Mouse (Mus musculus) embryo, embryonic 10 days (tissue): Measurements from ENCODE around the gene Hexim2.

Experiments
- DNase-seq: peaks from one replicate; pipeline ENCODE4 v3.0.0-alpha.2; 2015; ENCODE audit warnings: low spot score

Hexim2 gene

GRCm38 (mm10) chr11:103111881-103112551 lies 20.2 kb upstream of the Hexim2 start:
- peak; percentile 66 for DNase-seq

DNA sequence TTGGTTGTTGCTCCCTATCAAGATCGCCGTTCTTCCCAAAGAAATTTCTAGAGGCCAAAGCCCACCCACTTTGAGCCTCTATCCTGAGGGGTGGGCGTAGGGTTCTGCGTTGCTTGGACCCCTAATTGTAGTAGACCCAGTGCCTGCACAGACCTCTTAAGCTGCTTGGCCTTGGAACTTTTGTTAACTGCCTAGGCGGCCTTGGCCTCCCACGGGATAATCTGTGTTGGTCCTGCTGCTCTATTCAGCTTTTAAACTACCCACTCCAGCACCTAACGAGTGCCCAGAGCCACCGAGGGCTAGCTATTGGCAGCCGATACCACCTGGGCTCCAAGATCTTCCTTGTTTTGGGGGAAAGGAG lies 19.7 kb upstream of the Hexim2 start:
- DNase-seq = no peak

DNA sequence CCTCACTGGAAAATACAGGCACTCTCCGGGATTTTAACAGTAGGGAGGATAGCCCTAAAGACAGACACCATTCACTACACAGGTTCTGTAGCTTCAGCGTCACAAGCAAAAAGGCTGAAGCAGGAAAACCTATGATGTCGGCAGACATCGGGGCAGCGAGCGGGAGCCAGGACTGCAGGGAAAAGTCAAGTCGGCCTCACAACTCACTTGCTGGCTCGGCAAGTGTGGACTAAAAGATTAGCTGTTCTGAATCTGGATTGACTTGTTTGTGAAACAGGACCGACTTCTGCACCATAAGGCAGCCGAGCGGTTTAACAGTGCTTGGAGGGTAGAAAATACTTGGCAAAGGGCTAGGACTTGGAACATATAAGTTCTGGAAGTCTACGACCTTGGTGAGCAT lies 19.2 kb upstream of the Hexim2 start:
- DNase-seq = peak; percentile 6

- no peak for DNase-seq
Measured at GRCm38 (mm10) chr11:103113771-103114170, 18.5 kb upstream of the Hexim2 start.

DNA sequence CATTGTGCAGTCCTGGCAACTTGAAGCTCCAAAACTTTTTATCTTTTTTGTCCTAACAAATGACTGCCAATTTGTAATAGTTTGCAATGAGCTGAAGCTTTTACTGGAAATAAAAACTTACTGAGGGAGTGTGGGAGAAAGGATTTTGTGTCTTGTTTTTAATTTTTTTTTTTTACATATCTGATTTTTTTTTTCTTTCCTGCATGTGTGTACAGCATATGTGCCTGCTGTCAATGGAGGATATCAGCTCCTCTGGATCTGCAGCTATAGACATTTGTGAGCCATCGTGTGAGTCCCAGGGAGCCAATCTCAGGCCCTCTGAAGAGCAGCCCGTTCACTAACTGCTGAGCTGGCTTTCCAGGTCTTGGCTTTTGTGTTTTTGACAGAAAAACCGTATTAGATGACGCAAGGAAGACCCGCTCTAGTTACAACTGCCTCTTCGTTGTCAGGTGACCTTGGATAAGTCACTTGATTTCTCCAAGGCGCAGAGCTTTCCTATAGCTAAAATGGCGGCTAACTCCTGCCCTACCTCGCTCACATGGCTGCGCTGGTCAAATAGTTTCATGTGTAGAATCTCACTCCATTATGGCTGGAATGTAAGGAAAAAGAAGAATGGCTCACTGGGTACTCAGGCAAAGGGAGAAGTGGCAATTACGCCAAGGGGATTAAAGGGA lies 17.8 kb upstream of the Hexim2 start:
- no peak for DNase-seq

DNA sequence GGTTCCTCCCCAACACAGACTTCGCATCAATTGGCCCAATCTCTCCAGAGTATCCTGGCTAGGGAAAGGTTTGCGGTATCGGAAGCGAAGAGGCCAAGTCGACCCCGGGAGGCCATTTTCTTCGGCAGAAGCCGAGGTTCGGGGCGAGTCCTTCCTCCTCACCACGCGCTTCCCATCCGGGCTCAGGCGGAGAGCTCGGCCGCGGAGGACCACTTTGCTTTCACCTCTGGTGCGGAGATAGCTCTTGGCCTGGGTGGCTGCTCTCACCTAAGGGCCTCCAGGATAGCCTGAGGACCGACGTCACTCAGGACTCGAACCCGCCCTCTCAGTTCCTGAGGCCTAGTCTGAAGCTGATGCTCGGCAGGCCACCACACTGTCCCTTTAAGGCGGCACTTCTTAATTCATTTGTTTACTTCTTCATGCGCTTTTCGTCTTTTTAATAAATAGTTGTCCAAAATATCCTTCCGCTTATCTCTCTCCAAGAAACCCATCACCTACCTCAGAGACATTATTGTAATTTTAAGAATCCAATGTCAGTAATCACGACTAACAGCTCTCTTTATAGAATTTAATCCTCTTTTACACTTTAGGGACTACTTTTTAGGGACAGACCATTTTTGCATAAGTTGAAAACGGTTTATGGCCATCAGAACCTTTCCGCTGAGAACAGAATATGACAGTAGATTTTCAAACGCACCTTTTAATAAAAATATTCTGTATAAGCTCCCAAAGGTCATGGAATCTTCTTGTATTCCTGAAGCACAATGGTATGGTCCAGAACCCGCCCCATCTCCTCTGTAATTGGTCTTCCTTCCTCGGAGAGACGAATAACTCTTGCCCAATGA lies 16.8 kb upstream of the Hexim2 start:
- peak; percentile 90 for DNase-seq

DNA sequence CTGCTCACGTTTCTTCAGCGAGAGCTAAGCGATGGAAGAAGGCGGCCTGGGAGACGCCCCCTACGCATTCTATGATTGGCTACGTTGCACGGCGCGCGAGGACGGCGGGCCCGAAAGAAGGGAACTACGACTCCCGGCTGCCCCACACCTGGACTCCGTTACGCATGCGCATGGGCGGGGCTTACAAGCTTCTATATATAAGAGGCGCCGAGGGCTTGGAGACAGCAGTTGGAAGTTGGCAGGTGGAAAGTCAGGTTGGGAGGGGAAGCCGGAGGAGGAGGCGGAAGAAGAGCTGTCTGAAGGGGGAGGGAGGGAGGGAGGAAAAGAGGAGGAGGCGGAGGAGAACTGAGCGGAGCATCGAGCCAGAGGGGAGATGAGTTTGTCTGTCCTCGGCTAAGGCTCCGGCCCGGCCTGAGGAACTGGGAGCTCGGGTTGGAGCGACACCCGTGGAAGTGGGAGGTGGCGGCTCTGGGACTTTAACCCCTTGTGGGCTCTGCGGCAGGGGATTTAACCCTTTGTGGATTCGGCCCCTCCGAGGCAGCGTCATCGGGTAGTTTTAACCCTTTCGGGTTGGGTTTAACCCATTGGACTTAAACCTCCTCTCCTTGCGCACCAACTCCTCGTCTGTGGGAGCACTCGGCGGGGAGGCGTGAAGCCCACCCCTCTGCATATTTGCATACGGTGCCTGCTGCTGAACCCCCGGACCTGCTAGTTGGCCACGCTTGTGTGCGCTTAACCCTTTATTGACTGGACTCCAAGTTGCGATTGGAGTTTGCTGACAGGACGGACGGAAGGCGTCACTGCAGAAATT lies 16.0 kb upstream of the Hexim2 start, which contains the start of gene Hexim1:
Hexim1 (plus strand) TSS at position 224 of the 811 bp plus-strand sequence.
- peak; percentile 99 for DNase-seq

- peak; percentile 85 for DNase-seq
Measured at GRCm38 (mm10) chr11:103116959-103117590, 15.2 kb upstream of the Hexim2 start.

DNA sequence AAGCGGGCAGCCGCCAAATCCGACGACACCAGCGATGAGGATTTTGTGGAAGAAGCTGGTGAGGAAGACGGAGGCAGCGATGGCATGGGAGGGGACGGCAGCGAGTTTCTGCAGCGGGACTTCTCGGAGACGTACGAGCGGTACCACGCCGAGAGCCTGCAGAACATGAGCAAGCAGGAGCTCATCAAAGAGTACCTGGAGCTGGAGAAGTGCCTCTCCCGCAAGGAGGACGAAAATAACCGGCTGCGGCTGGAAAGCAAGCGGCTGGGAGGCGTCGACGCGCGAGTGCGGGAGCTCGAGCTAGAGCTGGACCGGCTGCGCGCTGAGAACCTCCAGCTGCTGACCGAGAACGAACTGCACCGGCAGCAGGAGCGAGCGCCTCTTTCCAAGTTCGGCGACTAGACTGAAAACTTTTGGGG lies 14.6 kb upstream of the Hexim2 start:
- peak; percentile 67 for DNase-seq

DNA sequence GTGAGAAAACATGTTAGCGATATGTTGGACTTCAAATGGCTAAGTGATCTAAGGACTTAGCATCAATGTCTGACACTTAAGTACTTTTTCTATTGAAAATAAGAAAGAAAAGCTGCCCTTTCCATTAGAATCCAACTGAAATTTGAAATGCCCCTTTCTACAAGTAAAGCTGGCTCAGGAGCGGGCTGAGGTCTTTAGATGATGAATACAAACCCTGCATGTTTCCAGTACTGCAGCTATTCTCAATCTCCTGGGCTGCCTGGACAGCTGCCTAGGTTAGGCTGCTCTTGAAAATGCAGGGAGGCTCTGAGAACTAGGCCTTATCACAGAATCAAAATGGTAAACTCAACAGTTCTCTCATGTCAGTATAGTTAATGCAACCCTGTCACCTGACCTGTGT lies 13.4 kb upstream of the Hexim2 start:
- no peak for DNase-seq

GRCm38 (mm10) chr11:103119609-103120008 lies 12.6 kb upstream of the Hexim2 start:
- no peak for DNase-seq

DNA sequence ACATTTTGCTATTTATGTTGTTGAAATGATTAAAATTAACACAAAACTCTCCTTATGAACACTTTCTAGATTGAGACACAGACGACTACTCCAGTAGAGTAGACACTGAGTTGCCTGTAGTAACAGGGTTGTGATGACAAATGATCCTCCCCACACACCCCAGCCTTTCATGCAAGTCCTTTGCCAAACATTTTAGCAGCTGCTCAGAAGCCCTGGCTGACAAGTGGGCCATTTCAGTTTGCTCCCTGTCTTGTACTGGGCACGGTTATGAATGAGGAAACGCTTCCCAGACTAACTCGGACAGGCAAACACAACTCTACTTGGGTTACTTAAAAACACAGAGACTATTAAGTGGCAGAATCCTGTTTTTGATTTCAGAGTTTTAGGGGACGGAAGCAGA lies 11.9 kb upstream of the Hexim2 start:
- DNase-seq = no peak

DNA sequence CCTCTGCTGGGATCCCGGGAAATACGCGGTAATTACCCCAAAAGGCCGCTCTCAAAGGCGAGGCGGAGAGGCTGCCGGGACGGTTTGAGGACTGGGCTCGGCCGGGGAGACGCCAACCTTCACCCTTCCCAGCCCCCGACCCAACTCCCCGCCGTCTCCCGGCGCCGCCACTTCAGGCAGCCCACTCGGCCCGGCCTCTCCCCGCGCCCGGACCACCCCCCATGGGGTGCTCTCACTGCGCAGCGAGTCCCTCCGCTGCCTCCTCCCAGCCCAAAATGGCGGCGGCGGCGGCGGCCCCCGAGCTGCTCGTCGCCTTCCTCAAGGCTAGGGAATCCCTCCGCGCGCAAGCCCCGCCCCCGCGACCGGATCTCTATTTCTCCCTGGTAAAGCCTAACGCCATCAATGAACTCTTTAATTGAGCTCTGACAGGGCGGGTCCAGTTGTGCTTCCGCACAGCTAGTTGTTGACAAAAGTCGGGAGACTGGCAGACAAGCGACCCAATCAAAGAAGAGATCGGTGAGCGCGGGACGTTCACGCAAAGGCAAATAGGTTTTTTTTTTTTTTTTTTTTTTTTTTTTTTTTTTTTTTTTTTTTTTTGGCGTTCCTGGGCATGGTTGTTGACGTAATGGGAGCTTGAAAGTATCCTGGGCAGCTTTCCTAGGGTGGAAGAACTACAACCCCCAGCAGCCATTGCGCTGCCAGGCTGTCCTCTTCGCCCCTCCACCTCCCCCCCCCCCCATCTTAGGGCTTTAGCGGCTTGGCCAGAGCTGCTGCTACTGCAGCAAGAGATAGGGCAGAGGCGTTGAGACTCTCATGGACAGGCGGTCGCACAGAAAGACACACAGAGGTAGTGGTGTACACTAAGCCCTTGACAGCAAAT lies 587 bp downstream of the Hexim2 start:
- DNase-seq = peak; percentile 98

- DNase-seq = no peak
Measured at GRCm38 (mm10) chr11:103133456-103134185, 1.4 kb downstream of the Hexim2 start.

DNA sequence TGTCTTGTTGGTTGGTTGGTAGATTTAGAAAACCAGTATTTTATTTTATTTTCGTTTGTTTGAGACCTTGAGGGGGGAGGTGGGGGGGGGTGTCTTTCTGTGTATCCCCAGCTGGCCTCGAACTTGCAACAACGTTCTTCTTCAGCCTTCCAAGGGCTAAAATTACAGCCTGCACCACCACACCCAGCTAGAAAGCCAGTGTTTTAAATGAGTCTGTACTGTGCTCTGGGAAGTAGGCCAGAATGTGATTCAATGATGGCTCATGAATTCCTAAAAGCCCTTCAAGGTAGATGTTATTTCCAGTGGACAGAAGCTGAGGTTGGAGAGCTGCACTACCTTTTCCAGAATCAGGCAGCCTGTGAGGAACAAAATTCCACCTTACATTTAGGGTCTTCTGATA lies 2.0 kb downstream of the Hexim2 start:
- DNase-seq = no peak

DNA sequence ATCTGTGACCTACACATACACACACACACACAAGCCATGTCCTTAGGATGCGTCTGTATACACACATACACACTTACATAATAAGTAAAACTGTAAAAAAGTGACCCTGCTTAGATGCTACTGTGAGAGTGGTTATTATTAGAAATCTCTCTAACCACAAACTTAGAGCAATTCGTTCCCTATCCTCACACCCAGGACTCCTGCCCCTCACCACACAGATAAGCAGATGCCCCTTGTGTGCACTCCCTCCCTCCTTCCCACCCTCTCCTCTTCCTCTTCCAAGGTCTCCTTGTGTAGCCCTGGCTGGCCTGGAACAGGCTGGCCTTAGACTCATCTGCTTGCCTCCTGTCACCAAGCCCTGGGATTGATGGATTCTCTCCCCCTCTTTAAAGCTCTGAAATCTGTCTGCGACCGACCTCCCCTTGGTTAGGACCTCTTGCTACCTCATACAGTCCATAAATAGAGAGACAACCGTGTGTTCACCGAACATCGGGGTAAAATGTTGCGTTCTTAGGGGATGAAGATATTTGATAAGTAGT lies 3.9 kb downstream of the Hexim2 start:
- no peak for DNase-seq

GRCm38 (mm10) chr11:103139951-103140762 lies 7.9 kb downstream of the Hexim2 start:
- no peak for DNase-seq

DNA sequence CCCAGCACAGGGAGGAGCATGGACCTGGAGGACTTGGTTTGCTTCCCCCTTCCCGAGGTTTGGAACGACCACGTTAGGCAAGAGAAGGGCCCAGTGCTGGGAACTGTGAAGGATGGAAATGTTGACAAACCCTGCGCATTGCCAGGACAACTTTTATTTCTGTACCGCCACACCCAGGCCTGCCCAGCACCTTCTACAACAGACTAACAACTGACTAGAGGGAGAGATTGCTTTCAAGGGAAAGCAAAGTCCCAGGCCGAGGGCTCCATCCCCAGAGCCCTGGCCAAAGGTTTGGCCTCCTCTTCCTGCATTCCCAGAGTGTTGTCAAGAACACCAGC lies 8.5 kb downstream of the Hexim2 start:
- no peak for DNase-seq
